Mouse (Mus musculus): Measurements from ENCODE around the gene Msl2. TPM values are rescaled to one million over a fixed set of nuclear protein-coding genes. Genes with fewer than 3 reads are reported as not detected.

Gene Msl2
- polyA plus RNA-seq, 1 experiment from 2014 or later, result 2.2 TPM

DNA sequence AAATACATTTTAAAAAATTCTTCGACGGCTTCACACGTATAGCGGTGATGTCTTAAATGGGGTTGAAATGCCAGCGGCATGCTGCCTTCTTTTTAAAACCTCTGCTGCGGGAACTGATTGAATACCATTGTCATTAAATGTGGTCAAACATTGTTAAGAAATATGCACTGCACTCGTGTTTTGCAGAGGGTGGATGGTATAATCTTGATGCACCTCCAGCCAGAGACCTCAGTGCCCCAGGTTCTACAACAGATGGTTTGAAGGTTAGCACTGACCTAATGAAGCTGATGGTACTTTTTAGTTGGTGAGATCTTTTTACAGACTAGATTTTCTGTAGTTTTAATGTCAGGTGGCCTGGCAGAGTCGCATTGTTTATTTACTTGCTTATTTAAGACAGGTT is 1.8 kb downstream of the Msl2 start:
- peaks cover 27% of the 10 kb centered on the region for H3K4me1 ChIP-seq (ENCODE audit: insufficient read depth)
- 1% methylated on average over 8 of the region's 8 CpGs for WGBS (ENCODE audit: insufficient replicate concordance)
- H3K4me2 ChIP-seq (ENCODE audit: low read depth, low read length), result peak overlapping the region; percentile 96
- ATAC-seq (no peak), DNase-seq (no peak)
- peak overlapping the region; percentile 96 for H3K4me3 ChIP-seq (ENCODE audit: low read depth, low read length)
- H3K36me3 ChIP-seq (replicated peaks; ENCODE audit: insufficient read depth, low read length), result peaks cover 4% of the 10 kb centered on the region; the same call in 1 of the 2 replicates
- H3K9ac ChIP-seq (replicated peaks), result peak overlapping the region; percentile 100
- no peak for TF ChIP-seq EP300 (IDR thresholded peaks at IDR 0.05; ENCODE audit: low read depth)
- no peak for TF ChIP-seq CTCF (IDR thresholded peaks at IDR 0.05; ENCODE audit: low read depth)
- H3K27ac ChIP-seq (ENCODE audit: low read depth), result peak overlapping the region; percentile 100
- no peaks in the 10 kb centered on the region for H3K9me3 ChIP-seq (ENCODE audit: low read length)
- H3K27me3 ChIP-seq (ENCODE audit: insufficient read depth, low read length), result no peaks in the 10 kb centered on the region

DNA sequence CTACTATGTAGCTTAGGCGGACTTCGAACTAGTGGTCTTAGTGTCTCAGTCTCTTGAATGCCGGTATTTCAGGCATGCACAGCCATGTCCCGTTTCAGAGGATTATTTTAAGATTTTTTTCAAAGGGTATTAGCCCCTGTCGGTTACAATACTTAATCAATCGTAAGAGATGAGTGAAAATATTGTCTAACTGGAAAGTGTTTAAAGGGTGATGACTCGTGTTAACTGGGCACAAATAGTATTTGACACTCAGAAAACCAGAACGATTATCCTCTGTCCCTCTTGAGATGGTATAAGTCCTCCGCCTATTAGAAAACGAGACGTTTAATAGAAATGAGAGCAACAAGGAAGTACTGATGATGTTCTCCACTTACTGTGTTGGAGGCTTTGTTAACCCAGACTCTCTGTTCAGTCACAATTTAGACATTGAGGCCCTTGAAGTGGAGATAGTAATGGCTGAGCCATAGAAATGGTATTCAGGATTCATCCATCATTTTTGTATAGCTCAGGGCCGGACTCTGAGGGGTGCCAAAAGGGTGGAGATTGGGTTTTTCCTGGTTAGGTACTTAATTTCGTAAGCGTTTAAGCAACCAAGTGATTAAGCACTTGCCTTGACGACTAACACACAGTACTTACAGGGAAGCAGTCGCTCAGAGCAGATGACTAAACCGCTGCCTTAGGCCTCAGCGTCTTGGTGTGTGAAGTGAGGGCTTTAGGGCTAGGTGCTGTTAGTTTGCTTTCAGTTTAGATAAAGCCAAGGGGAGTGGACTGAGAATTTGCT is 2.4 kb downstream of the Msl2 start:
- Histone ChIP-seq H3K4me3 (ENCODE audit: low read depth, low read length) (peak overlapping the region; percentile 96), H3K9ac (replicated peaks) (peak overlapping the region; percentile 100), H3K9me3 (ENCODE audit: low read length) (no peaks in the 10 kb centered on the region), H3K27ac (ENCODE audit: low read depth) (peak overlapping the region; percentile 100), H3K4me1 (ENCODE audit: insufficient read depth) (peaks cover 30% of the 10 kb centered on the region), H3K4me2 (ENCODE audit: low read depth, low read length) (peak overlapping the region; percentile 96), H3K27me3 (ENCODE audit: insufficient read depth, low read length) (no peaks in the 10 kb centered on the region), H3K36me3 (replicated peaks; ENCODE audit: insufficient read depth, low read length) (peaks cover 4% of the 10 kb centered on the region)
- ATAC-seq (no peak), DNase-seq (no peak)
- no peak for TF ChIP-seq EP300 (IDR thresholded peaks at IDR 0.05; ENCODE audit: low read depth)
- TF ChIP-seq CTCF (IDR thresholded peaks at IDR 0.05; ENCODE audit: low read depth), result no peak
- under 1% methylated on average over 18 of the region's 18 CpGs for WGBS (ENCODE audit: insufficient replicate concordance)

DNA sequence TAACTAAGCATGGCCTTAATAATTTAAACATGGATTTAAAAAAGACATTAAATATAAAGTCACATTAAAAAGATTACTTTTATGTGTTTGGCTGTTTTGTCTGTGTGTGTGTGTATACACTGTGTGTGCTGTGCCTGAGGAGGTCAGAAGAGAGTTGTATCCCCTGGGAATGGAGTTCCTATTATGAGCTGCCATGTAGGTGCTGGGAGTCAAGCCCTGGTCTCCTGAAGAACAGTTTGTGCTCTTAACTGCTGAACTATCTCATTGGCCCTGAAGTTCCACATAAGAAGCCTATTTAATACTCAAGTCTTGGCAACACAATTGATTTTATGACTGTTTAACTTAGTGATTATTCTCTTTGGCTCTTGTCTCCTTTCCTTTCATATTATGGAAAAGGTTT is 3.6 kb downstream of the Msl2 start:
- Histone ChIP-seq H3K27me3 (ENCODE audit: insufficient read depth, low read length) (no peaks in the 10 kb centered on the region), H3K27ac (ENCODE audit: low read depth) (no peak overlapping the region), H3K36me3 (replicated peaks; ENCODE audit: insufficient read depth, low read length) (peaks cover 4% of the 10 kb centered on the region), H3K4me3 (ENCODE audit: low read depth, low read length) (peak overlapping the region; percentile 96), H3K4me1 (ENCODE audit: insufficient read depth) (peaks cover 33% of the 10 kb centered on the region), H3K9me3 (ENCODE audit: low read length) (no peaks in the 10 kb centered on the region), H3K4me2 (ENCODE audit: low read depth, low read length) (peak overlapping the region; percentile 96), H3K9ac (replicated peaks) (peak overlapping the region; percentile 100)
- DNase-seq (no peak), ATAC-seq (no peak)
- TF ChIP-seq EP300 (IDR thresholded peaks at IDR 0.05; ENCODE audit: low read depth), result no peak
- no peak for TF ChIP-seq CTCF (IDR thresholded peaks at IDR 0.05; ENCODE audit: low read depth)

DNA sequence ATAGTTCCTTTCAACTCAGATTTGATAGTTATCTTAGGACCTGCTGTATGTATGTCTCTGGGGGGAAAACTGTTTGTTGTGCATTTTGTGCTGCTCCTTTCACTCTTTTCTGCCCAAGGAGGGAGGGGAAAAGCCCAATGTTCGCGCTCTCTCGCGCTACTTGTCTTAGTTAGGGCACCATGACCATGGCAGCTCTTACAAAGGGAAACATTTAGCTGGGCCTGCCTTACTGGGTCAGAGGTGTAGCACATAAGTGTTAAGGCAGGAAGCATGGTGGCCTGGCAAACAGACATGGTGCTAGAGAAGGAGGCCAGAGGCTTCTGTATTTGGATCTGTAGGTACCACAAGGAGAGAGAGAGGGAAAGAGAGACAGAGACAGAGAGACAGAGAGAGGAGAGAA is 4.7 kb downstream of the Msl2 start:
- DNase-seq (no peak), ATAC-seq (no peak)
- Histone ChIP-seq H3K9me3 (ENCODE audit: low read length) (no peaks in the 10 kb centered on the region), H3K36me3 (replicated peaks; ENCODE audit: insufficient read depth, low read length) (peaks cover 4% of the 10 kb centered on the region), H3K4me2 (ENCODE audit: low read depth, low read length) (peak overlapping the region; percentile 96), H3K4me3 (ENCODE audit: low read depth, low read length) (peak overlapping the region; percentile 96), H3K9ac (replicated peaks) (no peak overlapping the region), H3K27ac (ENCODE audit: low read depth) (peak overlapping the region; percentile 26; the same call in 1 of the 2 replicates), H3K27me3 (ENCODE audit: insufficient read depth, low read length) (no peaks in the 10 kb centered on the region), H3K4me1 (ENCODE audit: insufficient read depth) (peaks cover 32% of the 10 kb centered on the region)
- 61% methylated on average over 4 of the region's 4 CpGs for WGBS (ENCODE audit: insufficient replicate concordance)
- TF ChIP-seq EP300 (IDR thresholded peaks at IDR 0.05; ENCODE audit: low read depth) (no peak), CTCF (IDR thresholded peaks at IDR 0.05; ENCODE audit: low read depth) (no peak)

- no peaks in the 10 kb centered on the region for H3K27me3 ChIP-seq (ENCODE audit: insufficient read depth, low read length)
- H3K9ac ChIP-seq (replicated peaks), result no peak overlapping the region
- ATAC-seq, result 0 out of 2 replicates have a peak, but pooled peaks have one; percentile 35
- peaks cover 32% of the 10 kb centered on the region for H3K4me1 ChIP-seq (ENCODE audit: insufficient read depth)
- H3K4me3 ChIP-seq (ENCODE audit: low read depth, low read length), result no peak overlapping the region
- H3K36me3 ChIP-seq (replicated peaks; ENCODE audit: insufficient read depth, low read length), result peaks cover 4% of the 10 kb centered on the region
- no peaks in the 10 kb centered on the region for H3K9me3 ChIP-seq (ENCODE audit: low read length)
- peak overlapping the region; percentile 96 for H3K4me2 ChIP-seq (ENCODE audit: low read depth, low read length)
- H3K27ac ChIP-seq (ENCODE audit: low read depth), result no peak overlapping the region
- TF ChIP-seq EP300 (IDR thresholded peaks at IDR 0.05; ENCODE audit: low read depth), result no peak
- peak; percentile 35 for TF ChIP-seq CTCF (IDR thresholded peaks at IDR 0.05; ENCODE audit: low read depth)
- WGBS (ENCODE audit: insufficient replicate concordance), result 87% methylated on average over 3 of the region's 3 CpGs
- DNase-seq, result no peak
Measured at GRCm38 (mm10) chr9:101080046-101080685, 6.3 kb downstream of the Msl2 start.

DNA sequence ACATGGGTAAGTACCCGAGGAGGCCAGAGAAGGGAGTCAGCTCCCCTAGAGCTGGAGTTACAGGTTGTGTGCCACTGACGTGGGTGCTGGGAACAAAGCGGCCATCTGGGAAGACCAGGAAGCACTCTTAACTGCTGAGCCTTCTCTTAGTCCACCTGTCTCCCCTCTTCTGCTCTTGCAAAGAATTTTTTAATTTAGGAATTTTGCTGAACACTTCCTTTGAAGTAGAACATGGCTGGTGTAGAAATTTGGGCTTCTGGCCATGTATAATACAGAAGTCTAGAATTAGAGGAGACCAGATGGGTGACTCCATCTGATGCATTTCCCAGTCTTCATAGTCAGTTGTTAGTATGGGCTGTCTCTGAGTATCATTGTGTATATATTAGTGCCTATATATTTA is 9.8 kb downstream of the Msl2 start:
- 73% methylated on average over 3 of the region's 3 CpGs for WGBS (ENCODE audit: insufficient replicate concordance)
- H3K36me3 ChIP-seq (replicated peaks; ENCODE audit: insufficient read depth, low read length), result no peaks in the 10 kb centered on the region; the same call in none of the 2 replicates

More for the DNA sequence above, 9.8 kb downstream of the Msl2 start:
- Histone ChIP-seq H3K4me1 (ENCODE audit: insufficient read depth) (peaks cover 21% of the 10 kb centered on the region), H3K9ac (replicated peaks) (no peak overlapping the region), H3K27me3 (ENCODE audit: insufficient read depth, low read length) (no peaks in the 10 kb centered on the region), H3K27ac (ENCODE audit: low read depth) (no peak overlapping the region), H3K4me2 (ENCODE audit: low read depth, low read length) (no peak overlapping the region), H3K9me3 (ENCODE audit: low read length) (no peaks in the 10 kb centered on the region), H3K4me3 (ENCODE audit: low read depth, low read length) (no peak overlapping the region)
- DNase-seq, result no peak
- ATAC-seq, result no peak
- no peak for TF ChIP-seq EP300 (IDR thresholded peaks at IDR 0.05; ENCODE audit: low read depth)
- no peak for TF ChIP-seq CTCF (IDR thresholded peaks at IDR 0.05; ENCODE audit: low read depth)
